Mouse (Mus musculus): ENCODE measurements at regions not wholly inside any gene's neighbourhood (a gene's known extent, or its start where the extent isn't known, plus 50 kb on each side); places are given as distances from the start of the nearest gene placed in this dataset.

GRCm38 (mm10) chr10:87732658-87733057 lies 125.4 kb upstream of the Igf1 start:
- no peak for DNase-seq

GRCm38 (mm10) chr10:87733241-87733640 lies 124.8 kb upstream of the Igf1 start:
- DNase-seq: no peak

- DNase-seq: no peak
These were observed 117.7 kb upstream of the Igf1 start for GRCm38 (mm10) chr10:87740323-87740722.

GRCm38 (mm10) chr10:87742766-87743165 lies 115.3 kb upstream of the Igf1 start:
- DNase-seq: peak; percentile 66 to 70

GRCm38 (mm10) chr10:87747846-87748552 lies 110.1 kb upstream of the Igf1 start:
- peak in 1 of 2 experiments; percentile 1 for DNase-seq

GRCm38 (mm10) chr10:87748631-87749193 lies 109.4 kb upstream of the Igf1 start:
- peak in 1 of 2 experiments; percentile 2 for DNase-seq

GRCm38 (mm10) chr10:87750321-87750720 lies 107.7 kb upstream of the Igf1 start:
- no peak for DNase-seq

- no peak for DNase-seq
These were observed 107.1 kb upstream of the Igf1 start for GRCm38 (mm10) chr10:87750972-87751371.

- DNase-seq: no peak
These were observed 105.9 kb upstream of the Igf1 start for GRCm38 (mm10) chr10:87752117-87752516.

- DNase-seq: no peak
These were observed 104.6 kb upstream of the Igf1 start for GRCm38 (mm10) chr10:87753483-87753882.

- DNase-seq: no peak
These were observed 96.5 kb upstream of the Igf1 start for GRCm38 (mm10) chr10:87761528-87762030.

- peak; percentile 15 to 32 for DNase-seq
These were observed 70.5 kb upstream of the Igf1 start for GRCm38 (mm10) chr10:87787521-87787920.

- DNase-seq: peak in 1 of 2 experiments; percentile 4
These were observed 65.7 kb upstream of the Igf1 start for GRCm38 (mm10) chr10:87792346-87792745.

- no peak for DNase-seq
These were observed 53.9 kb upstream of the Igf1 start for GRCm38 (mm10) chr10:87803936-87804791.

- no peak for DNase-seq
These were observed 53.3 kb upstream of the Igf1 start for GRCm38 (mm10) chr10:87804792-87805082.

All from cerebellum, postnatal 10 days (tissue).